Mouse (Mus musculus) ZHBTc4 (cell line): ENCODE measurements at regions not wholly inside any gene's neighbourhood (a gene's known extent, or its start where the extent isn't known, plus 50 kb on each side); places are given as distances from the start of the nearest gene placed in this dataset.
"Not testable (repeated sequence)": the region's sequence is repeated elsewhere in the genome, so short reads cannot be mapped to it uniquely, and the experiment has no call there.

Experiments used
- DNase-seq: peaks from one replicate; pipeline ENCODE4 v3.0.0-alpha.2; 2011; ENCODE audit warnings: low read depth, low spot score

DNA sequence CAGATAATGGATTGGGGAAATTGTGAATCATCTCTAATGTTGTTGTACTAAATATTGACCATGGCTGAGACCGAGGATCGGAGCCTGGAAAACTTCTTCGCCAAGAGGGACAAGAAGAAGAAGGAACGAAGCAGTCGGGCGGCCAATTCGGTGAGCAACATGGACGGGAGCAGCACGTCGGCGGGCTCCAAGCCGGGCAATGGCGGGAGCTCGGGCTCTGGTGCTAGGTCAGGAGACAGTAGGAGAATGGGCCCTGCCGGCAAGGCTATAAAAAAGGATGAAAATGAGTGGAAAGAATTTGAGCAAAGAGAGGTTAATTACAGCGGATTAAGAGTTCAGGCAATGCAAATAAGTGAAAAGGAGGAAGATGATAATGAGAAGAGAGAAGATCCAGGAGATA is 55.0 kb upstream of the Zfp990 start:
- DNase-seq: peak; percentile 70

DNA sequence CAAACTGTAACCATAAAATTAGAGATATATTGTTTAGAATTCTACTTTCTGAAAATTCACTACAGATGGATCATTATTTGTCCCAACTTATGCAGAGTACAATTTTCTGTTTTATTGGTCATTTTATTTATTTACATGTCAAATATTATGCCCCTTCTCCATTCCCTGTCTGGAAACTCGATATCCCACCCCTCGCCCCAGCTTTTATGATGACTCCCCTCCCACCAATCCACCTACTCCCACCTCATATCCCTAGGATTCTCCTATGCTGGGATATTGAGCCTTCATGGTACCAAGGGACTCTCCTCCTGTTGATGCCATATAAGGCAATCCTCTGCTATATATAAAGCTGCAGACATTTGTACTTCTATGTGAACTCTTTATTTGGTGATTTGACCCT is 62.0 kb upstream of the Zfp990 start:
- DNase-seq: peak; percentile 32

DNA sequence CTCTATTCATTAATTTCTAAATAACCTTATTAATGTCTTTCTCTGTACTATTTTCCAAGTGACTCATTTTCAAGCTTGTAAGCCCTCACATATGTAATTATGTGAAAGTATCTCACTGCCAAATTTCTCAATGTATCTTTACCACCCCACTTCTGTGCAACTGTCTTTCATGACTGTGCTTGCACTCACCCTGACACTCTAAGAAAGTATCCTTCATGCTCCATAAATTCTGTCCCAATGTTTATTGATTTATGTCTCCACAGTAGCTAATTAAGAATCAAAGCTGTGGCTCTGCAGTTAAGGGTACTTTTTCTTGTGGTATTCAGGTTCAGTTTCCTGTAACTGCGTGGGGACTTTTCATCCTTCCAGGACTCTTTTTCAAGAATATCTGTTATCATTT is 73.8 kb upstream of the Zfp990 start:
- not testable (repeated sequence) for DNase-seq

DNA sequence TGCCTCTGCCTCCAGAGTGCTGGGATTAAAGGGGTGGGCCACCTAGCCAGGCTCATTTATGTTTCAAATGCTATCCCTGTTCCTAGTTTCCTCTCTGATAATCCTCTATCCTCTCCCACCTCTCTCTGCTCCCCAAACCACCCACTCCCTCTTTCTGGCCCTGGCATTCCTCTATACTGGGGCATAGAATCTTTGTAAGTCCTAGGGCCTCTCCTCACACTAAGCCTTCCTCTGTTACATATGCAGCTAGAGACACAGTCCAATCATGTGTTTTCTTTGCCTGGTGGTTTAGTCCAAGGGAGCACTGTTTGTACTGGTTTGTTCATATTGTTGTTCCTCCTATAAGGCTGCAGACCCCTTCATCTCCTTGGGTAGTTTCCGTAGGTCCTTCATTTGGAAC is 76.0 kb upstream of the Zfp990 start:
- peak; percentile 50 for DNase-seq

DNA sequence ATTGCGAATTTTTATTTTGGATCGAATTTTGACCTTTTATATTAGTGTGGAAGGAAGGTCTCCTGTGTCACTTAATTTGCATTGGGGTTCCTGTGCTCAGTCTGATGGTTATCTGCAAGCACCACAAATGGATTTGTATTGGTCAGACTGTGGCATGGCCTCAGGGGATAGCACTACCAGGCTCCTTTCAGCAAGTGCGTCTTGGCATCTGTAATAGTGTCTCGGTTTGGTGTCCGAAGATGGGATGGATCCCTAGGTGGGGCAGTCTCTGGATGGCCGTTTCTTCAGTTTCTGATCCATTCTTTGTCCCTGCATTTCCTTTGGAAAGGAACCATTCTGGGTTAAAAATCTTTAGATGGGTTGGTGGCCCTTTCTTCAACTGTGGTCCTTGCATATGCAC is 76.5 kb upstream of the Zfp990 start:
- peak; percentile 63 for DNase-seq

DNA sequence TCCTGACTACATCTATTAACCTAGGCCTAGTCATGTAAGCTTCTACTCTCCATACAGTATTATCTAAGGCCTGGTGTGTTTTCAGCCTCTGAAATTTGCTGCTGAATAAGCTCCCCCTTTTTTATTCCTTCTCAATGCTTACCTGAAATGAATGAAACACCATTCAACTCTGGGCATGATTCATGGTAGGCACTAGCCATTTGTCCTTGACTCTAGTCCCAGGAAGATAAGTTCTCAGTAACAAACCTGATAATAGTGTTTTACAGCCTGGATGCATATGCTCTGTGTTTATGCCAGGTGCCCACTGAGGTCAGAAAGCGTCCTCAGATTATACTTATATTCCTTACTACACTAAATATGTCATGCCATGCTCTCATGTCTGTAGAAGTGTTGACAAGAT is 77.3 kb upstream of the Zfp990 start:
- DNase-seq: not testable (repeated sequence)

DNA sequence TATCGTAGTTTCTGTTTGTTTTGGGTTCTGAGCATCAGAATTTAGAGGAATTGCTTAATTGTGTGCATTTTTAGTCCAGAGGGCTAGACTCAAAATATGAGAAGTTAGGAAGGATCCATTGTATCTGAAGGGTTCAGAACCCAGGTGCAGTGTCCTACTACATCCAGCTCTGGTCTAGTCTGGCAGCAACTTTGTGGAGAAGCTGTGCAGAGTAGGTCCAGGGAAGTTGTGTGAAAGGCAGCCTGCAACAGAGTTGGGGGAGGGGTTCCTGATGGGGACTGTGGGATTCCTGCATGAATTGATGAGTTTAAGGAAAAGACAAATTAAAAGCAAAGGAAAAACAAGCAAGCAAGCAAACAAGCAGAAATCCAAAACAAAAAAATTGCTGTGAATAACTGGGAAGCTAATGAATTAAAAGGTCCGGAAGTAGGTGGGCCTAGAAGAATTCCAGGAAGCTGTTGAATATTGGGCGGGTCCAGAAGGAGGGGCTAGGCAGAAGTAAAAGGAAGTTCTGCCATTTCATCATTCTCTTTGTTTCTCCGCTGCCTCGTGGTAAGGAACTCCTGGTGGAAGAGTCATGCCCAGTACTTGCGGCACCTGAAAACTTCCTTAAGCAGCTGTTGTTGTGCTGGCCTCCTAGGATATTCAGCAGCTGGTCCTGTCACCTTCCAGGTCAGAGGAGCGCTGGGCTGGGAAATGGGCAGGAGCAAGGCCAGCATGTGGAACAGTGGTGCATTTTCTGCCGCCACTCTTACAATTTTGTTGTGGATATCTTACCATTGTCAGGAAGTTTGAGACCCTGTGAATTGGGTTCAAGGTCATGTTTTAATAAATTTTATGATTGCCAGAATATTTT is 78.4 kb upstream of the Zfp990 start:
- peak; percentile 96 for DNase-seq

DNA sequence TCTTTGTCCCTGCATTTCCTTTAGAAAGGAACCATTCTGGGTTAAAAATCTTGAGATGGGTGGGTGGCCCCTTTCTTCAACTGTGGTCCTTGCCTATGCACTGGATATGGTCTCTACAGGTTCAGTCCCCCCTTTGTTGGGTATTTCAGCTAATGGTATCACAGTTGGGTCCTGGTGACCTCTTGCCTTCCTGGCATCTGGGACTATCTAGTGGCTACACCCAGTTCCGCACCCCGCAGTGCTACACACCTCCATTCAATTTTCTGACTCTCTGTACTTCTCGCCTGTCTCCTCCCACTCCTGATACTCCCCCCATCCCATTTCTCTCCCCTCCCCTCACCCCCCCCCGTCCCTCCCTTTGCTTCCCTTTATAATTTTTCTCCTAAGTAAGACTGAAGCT is 92.7 kb upstream of the Zfp990 start:
- not testable (repeated sequence) for DNase-seq

DNA sequence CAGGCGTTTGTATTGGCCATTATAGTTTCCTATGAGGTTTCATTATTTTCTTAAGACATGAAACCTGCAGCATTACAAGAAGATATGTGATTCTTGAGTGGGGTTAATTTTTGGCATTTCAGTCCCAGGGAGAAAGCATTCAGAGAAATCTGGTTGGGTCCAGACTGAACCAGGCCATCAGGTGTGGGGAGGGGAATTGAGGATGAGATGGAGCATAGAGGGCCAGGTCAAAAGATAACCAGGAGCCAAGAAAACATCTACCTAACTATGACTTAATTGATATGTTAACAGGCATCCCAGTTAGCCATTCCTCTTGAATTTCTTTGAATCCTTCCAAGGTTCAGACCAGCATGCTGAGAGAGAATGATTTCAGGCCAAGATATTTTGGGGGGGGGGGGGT is 96.2 kb upstream of the Tnfrsf8 start:
- peak; percentile 57 for DNase-seq

DNA sequence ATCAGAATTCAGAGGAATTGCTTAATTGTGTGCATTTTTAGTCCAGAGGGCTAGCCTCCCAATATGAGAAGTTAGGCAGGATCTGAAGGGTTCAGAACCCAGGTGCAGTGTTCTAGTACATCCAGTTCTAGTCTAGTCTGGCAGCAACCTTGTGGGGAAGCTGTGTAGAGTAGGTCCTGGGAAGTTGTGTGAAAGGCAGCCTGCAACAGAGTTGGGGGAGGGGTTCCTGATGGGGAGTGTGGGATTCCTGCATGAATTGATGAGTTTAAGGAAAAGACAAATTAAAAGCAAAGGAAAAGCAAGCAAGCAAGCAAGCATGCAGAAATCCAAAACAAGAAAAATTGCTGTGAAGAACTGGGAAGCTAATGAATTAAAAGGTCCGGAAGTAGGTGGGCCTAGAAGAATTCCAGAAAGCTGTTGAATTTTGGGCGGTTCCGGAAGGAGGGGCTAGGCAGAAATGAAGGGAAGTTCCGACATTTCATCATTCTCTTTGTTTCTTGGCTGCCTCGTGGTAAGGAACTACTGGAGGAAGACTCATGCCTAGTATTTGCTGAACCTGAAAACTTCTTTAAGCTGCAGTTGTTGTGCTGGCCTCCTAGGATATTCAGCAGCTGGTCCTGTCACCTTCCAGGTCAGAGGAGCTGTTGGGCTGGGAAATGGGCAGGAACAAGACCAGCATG is 95.0 kb upstream of the Tnfrsf8 start:
- DNase-seq: peak; percentile 80

DNA sequence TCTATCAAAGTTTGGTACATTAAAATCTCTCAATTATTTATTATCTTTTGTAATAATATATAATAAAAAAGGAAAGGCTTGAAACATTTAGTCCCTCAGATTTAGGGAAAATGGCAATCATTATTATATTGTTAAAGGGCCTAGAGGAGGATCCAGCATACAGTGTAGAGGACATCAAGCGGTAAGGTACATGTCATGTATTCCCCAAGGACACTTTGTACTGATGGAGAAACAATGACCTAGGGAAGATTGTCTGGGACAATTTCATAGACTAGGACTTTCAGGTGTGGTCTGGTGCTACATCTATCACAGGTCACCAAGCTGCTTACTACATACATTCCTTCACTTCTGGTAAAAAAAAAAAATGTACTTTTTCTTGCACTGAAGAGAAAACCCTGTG is 91.1 kb upstream of the Tnfrsf8 start:
- not testable (repeated sequence) for DNase-seq

DNA sequence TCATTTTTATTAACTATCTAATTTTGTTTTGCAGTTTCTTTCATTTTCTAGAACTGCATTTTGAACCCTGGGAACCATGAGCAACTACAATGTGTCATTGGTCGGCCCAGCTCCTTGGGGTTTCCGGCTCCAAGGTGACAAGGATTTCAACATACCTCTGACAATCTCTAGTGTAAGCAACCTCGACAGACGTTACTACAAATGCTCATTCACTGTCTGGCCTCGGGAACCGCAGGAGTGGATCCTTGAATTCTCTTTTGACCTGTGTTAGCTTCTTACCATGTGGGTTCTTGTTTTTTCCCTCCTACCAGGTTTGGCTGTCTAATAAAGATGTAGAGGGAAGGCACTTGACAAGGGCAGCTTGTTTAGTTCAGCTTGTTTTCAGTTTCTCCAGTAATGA is 89.3 kb upstream of the Tnfrsf8 start:
- not testable (repeated sequence) for DNase-seq

DNA sequence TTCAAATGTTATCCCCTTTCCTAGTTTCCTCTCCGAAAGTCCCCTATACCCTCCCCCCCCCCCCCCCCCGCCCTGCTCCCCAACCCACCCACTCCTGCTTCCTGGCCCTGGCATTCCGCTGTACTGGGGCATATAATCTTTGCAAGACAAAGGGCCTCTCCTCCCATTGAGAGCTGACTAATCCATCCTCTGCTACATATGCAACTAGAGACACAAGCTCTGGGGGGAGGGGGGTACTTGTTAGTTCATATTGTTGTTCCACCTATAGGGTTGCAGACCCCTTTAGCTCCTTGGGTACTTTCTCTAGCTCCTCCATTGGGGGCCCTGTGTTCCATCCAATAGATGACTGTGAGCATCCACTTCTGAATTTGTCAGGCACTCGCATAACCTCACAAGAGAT is 63.9 kb upstream of the Tnfrsf8 start:
- peak; percentile 56 for DNase-seq

DNA sequence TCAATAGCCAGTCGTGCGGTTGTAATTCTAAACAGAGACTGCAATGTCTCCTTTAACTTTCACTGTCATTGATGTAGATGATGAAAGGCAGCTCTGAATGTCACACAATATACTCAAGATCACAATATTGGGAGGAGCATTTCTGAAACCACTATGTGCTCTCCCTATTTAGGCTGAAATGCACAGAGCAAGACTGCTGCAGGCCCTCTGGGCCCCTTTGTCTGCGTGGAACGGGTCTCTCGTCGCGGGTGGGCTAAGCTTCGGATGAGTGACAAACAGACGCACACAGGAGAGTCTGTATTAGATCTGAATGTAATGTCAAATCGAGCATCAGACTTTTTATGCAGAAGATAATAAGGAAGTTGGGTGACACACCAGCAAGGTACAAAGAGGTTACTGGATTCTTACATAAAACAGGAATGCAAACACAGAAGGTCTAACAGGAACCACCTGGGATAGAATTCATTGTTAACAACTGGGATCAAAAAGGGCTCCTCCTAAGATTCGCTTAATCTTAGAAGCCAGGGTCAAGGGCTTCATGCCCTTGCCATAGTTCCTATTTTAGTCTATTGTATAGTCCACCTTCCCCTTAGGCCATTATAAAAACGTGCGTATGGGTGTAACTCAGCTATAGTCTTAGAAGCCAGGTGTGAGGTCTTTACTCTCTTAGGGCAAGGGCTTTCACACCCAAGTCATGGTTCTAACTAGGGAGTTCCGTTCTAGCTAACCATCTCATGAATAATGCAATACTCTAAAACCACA is 62.5 kb upstream of the Tnfrsf8 start:
- DNase-seq: peak; percentile 86

DNA sequence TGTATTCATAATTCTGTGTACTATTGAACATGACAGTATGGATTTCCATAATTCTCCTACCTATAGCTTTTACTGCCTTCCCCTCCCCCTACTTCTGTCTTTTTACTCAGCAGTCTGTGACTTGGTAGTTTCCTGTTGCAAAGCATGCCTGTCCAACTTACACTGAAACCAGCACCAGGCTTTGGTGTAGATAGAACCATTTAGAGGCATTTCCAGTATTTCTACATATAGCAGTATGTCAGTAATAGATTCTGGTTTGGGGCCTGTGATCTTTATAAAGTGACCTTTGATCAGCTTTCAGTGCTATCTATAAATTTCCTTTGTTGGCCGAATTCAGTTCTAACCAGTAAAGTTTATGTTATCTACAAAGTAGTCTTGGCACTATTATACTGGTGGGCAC is 54.8 kb upstream of the Tnfrsf8 start:
- no peak for DNase-seq

DNA sequence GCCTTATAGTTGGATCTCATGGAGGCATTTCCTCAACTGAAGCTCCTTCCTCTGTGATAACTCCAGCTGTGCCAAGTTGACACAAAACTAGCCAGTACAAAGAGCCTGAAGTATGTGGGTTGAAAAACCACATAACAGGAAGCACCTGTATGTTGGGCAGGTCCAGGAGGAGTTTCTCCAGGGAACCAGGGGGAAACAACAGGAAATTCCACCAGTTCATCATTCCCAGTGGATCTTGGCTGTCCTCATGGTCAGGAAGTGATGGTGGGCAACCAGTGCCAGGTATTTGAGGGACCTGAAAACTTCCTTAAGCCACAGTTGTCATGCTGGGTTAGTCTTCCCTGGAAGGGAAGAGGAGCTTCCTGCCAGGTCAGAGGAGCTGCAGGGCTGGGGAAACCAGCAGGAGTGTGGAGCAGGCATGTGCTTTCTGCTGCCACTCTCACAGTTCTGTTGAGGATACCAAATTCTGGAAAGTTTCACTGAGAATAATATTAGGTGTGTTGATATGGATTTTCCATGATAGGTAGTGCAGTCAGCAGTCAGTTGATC is 52.4 kb upstream of the Tnfrsf8 start:
- no peak for DNase-seq

DNA sequence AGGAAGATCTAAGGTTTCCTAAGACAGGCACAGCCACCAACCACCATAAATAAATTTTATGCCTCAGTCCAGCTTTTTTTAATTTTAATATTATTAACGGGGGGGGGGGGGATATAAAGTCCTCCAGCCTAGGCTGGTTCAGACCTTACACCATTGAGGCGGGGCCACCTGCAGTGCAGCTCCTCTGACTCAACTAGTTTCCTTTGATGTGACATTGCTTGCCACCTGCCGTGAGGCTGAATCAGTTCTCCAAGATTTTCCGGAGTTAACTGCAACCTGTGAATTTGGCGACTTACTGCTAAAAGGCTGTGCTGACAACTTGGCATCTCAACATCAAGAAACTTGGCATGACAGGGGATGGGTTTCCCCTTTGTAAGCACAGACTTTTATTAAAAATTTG is 51.3 kb upstream of the Tnfrsf8 start:
- peak; percentile 51 for DNase-seq

DNA sequence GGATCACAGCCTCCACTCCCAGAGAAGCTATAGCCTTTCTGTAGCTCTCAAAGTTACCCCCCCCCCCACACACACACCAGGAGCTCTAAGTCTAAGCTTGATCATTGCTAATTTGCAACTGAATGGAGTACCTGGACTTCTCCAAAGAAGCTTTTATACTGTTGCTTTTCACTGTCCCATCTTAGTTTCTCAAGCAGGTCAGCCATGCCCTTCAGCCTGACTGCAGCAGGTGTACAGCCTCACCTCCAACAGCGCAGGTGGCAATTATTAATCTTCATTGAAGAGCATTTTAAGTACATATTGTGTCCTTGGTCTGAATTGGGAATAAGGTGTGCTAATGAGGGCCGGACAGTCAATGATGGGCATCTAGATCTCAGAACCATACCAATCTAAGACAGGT is 50.8 kb upstream of the Tnfrsf8 start:
- DNase-seq: peak; percentile 11
